Mouse (Mus musculus): ENCODE measurements around the gene Hoxa6.
A peak's percentile ranks its signal among the peaks of the same experiment; 100 is the strongest.

The Hoxa6 gene

GRCm38 (mm10) chr6:52213119-52213986, 4.8 kb upstream of the Hoxa6 start, which contains the start of the genes Hoxa3 and Gm28308:
Gene Hoxa3, minus strand, starts transcription at chr6:52213336.
Gene Gm28308, minus strand, starts transcription at chr6:52213339.
- DNase-seq = peak; percentile 24

GRCm38 (mm10) chr6:52212556-52213118, 4.1 kb upstream of the Hoxa6 start:
- DNase-seq = peak; percentile 17

GRCm38 (mm10) chr6:52211961-52212360, 3.4 kb upstream of the Hoxa6 start:
- peak; percentile 15 for DNase-seq

GRCm38 (mm10) chr6:52211170-52211935, 2.8 kb upstream of the Hoxa6 start:
- DNase-seq = peak; percentile 79

- DNase-seq = no peak
Observed at GRCm38 (mm10) chr6:52209685-52210046, 1.1 kb upstream of the Hoxa6 start.

- no peak for DNase-seq
Observed at GRCm38 (mm10) chr6:52208868-52209684, 554 bp upstream of the Hoxa6 start.

- DNase-seq = no peak
Observed at GRCm38 (mm10) chr6:52207684-52207976, 892 bp downstream of the Hoxa6 start.

GRCm38 (mm10) chr6:52206882-52207683, 1.4 kb downstream of the Hoxa6 start:
- DNase-seq = no peak

GRCm38 (mm10) chr6:52205638-52206621, 2.6 kb downstream of the Hoxa6 start:
- no peak for DNase-seq

GRCm38 (mm10) chr6:52205221-52205620, 3.3 kb downstream of the Hoxa6 start:
- no peak for DNase-seq

- DNase-seq = no peak
Observed at GRCm38 (mm10) chr6:52204050-52204752, 4.3 kb downstream of the Hoxa6 start, which contains the start of gene Hoxa5. Gene Hoxa5, minus strand, starts transcription at chr6:52204587.

- no peak for DNase-seq
Observed at GRCm38 (mm10) chr6:52203371-52204049, 5.0 kb downstream of the Hoxa6 start.

- DNase-seq = no peak
Observed at GRCm38 (mm10) chr6:52203121-52203370, 5.5 kb downstream of the Hoxa6 start.

GRCm38 (mm10) chr6:52202362-52203120, 6.0 kb downstream of the Hoxa6 start:
- no peak for DNase-seq

- DNase-seq = no peak
Observed at GRCm38 (mm10) chr6:52201269-52201668, 7.3 kb downstream of the Hoxa6 start.

GRCm38 (mm10) chr6:52200751-52201250, 7.7 kb downstream of the Hoxa6 start:
- no peak for DNase-seq

- no peak for DNase-seq
Observed at GRCm38 (mm10) chr6:52200073-52200750, 8.3 kb downstream of the Hoxa6 start.

GRCm38 (mm10) chr6:52197271-52197670, 11.3 kb downstream of the Hoxa6 start:
- no peak for DNase-seq

Data from thymus, postnatal 25 days (tissue).